Mouse (Mus musculus) forebrain, embryonic 15.5 days (tissue): Measurements from ENCODE around the gene Tfap2c. TPM values are rescaled to one million over a fixed set of nuclear protein-coding genes. Genes with fewer than 3 reads are reported as not detected.

Source experiments
- ATAC-seq: fragments of 200-750 bp; cut with Nextera tagmentation; replicated peaks from 2 replicates; pipeline ENCODE4 v1.8.0; 2017; ENCODE audit warnings: mild to moderate bottlenecking, moderate TSS enrichment, moderate library complexity
- H3K27ac ChIP-seq: fragments of 300-500 bp; sonication (generic); replicated peaks from 2 replicates; pipeline ENCODE4 v1.5.1; 2015; ENCODE audit warnings: mild to moderate bottlenecking, inconsistent platforms
- H3K27me3 ChIP-seq: fragments of 300-500 bp; sonication (generic); 2 replicates; pipeline ENCODE4 v1.6.1; 2015; ENCODE audit warnings: inconsistent platforms
- H3K36me3 ChIP-seq: fragments of 300-500 bp; sonication (generic); 2 replicates; pipeline ENCODE4 v1.6.1; 2015; ENCODE audit warnings: mild to moderate bottlenecking, inconsistent platforms
- H3K4me1 ChIP-seq: fragments of 300-500 bp; sonication (generic); 2 replicates; pipeline ENCODE4 v1.6.1; 2015; ENCODE audit warnings: inconsistent platforms
- H3K4me2 ChIP-seq: fragments of 300-500 bp; sonication (generic); replicated peaks from 2 replicates; pipeline ENCODE4 v1.6.1; 2015; ENCODE audit warnings: mild to moderate bottlenecking, inconsistent platforms
- H3K4me3 ChIP-seq: fragments of 300-500 bp; sonication (generic); 2 replicates; pipeline ENCODE4 v1.5.1; 2015; ENCODE audit warnings: mild to moderate bottlenecking, inconsistent platforms
- H3K9ac ChIP-seq: fragments of 300-500 bp; sonication (generic); replicated peaks from 2 replicates; pipeline ENCODE4 v1.6.1; 2015; ENCODE audit warnings: mild to moderate bottlenecking, inconsistent platforms
- H3K9me3 ChIP-seq: fragments of 300-500 bp; sonication (generic); 2 replicates; pipeline ENCODE4 v1.6.1; 2016; ENCODE audit warnings: inconsistent platforms
- WGBS: fragments of 180-500 bp; shearing (Covaris S2); methylation state at CpG from one replicate; pipeline ENCODE4 v1.1.7; 2015; ENCODE audit warnings: mixed read lengths; 5-methylcytosine and 5-hydroxymethylcytosine counted together
- polyA plus RNA-seq: library from polyadenylated mRNA; unstranded; fragments of >200 nt; fragmentation: Nextera tagmentation; extraction: Ambion mirVana; gene quantifications from 2 replicates; pipeline ENCODE4 v1.2.1, GENCODE M21; 2015

The Tfap2c gene
- polyA plus RNA-seq, 1 experiment from 2014 or later = 25.6 TPM

GRCm38 (mm10) chr2:172554211-172554610 lies 4.8 kb downstream of the Tfap2c start:
- ATAC-seq = no peak
- Histone ChIP-seq H3K9ac (no peak overlapping the region), H3K4me1 (peaks cover 62% of the 10 kb centered on the region), H3K27ac (0 out of 2 replicates have a peak overlapping the region, but pooled peaks have one; percentile 28), H3K4me2 (peak overlapping the region; percentile 66), H3K27me3 (peaks cover 45% of the 10 kb centered on the region), H3K4me3 (0 out of 2 replicates have a peak overlapping the region, but pooled peaks have one; percentile 45), H3K36me3 (no peaks in the 10 kb centered on the region), H3K9me3 (no peaks in the 10 kb centered on the region)
- WGBS = 20% methylated on average over 9 of the region's 9 CpGs

- H3K9ac ChIP-seq = no peak overlapping the region
- no peak overlapping the region for H3K4me3 ChIP-seq
- no peaks in the 10 kb centered on the region for H3K9me3 ChIP-seq
- H3K27me3 ChIP-seq = peaks cover 30% of the 10 kb centered on the region
- H3K4me2 ChIP-seq = 0 out of 2 replicates have a peak overlapping the region, but pooled peaks have one; percentile 17
- no peaks in the 10 kb centered on the region for H3K36me3 ChIP-seq
- WGBS = 12% methylated on average over 21 of the region's 21 CpGs
- ATAC-seq = no peak
- H3K27ac ChIP-seq = no peak overlapping the region
- peaks cover 25% of the 10 kb centered on the region for H3K4me1 ChIP-seq
These were observed 9.5 kb downstream of the Tfap2c start for GRCm38 (mm10) chr2:172558674-172559468.

- 27% methylated on average over 10 of the region's 10 CpGs for WGBS
- peaks cover 17% of the 10 kb centered on the region for H3K4me1 ChIP-seq
- H3K27me3 ChIP-seq = peaks cover 20% of the 10 kb centered on the region; the same call in 1 of the 2 replicates
- no peaks in the 10 kb centered on the region for H3K9me3 ChIP-seq
- H3K36me3 ChIP-seq = no peaks in the 10 kb centered on the region
- ATAC-seq = no peak
- H3K4me2 ChIP-seq = no peak overlapping the region
- H3K27ac ChIP-seq = no peak overlapping the region
- H3K4me3 ChIP-seq = no peak overlapping the region
- no peak overlapping the region for H3K9ac ChIP-seq
These were observed 11.6 kb downstream of the Tfap2c start for GRCm38 (mm10) chr2:172561016-172561415.

- no peaks in the 10 kb centered on the region for H3K4me1 ChIP-seq
- 84% methylated on average over 9 of the region's 9 CpGs for WGBS
- H3K27ac ChIP-seq = no peak overlapping the region
- H3K4me3 ChIP-seq = no peak overlapping the region
- no peaks in the 10 kb centered on the region for H3K27me3 ChIP-seq
- H3K4me2 ChIP-seq = no peak overlapping the region
- no peak for ATAC-seq
- no peak overlapping the region for H3K9ac ChIP-seq
- H3K36me3 ChIP-seq = no peaks in the 10 kb centered on the region
- H3K9me3 ChIP-seq = no peaks in the 10 kb centered on the region
These were observed 18.4 kb downstream of the Tfap2c start for GRCm38 (mm10) chr2:172567835-172568234.

GRCm38 (mm10) chr2:172568466-172568865 lies 19.1 kb downstream of the Tfap2c start:
- WGBS = 90% methylated on average over 2 of the region's 2 CpGs

GRCm38 (mm10) chr2:172577196-172577766 lies 27.9 kb downstream of the Tfap2c start:
- Histone ChIP-seq H3K4me3 (no peak overlapping the region), H3K36me3 (no peaks in the 10 kb centered on the region), H3K4me2 (no peak overlapping the region), H3K27me3 (no peaks in the 10 kb centered on the region), H3K27ac (no peak overlapping the region), H3K4me1 (peaks cover 24% of the 10 kb centered on the region), H3K9me3 (no peaks in the 10 kb centered on the region), H3K9ac (no peak overlapping the region)
- no peak for ATAC-seq
- WGBS = 71% methylated on average over 2 of the region's 2 CpGs

More at GRCm38 (mm10) chr2:172568466-172568865, 19.1 kb downstream of the Tfap2c start:
- no peaks in the 10 kb centered on the region for H3K36me3 ChIP-seq
- H3K27me3 ChIP-seq = no peaks in the 10 kb centered on the region
- H3K4me3 ChIP-seq = no peak overlapping the region
- ATAC-seq = no peak
- H3K4me1 ChIP-seq = no peaks in the 10 kb centered on the region
- H3K27ac ChIP-seq = no peak overlapping the region
- H3K9me3 ChIP-seq = no peaks in the 10 kb centered on the region
- H3K9ac ChIP-seq = no peak overlapping the region
- no peak overlapping the region for H3K4me2 ChIP-seq

- Histone ChIP-seq H3K27ac (no peak overlapping the region), H3K36me3 (no peaks in the 10 kb centered on the region), H3K4me3 (no peak overlapping the region), H3K4me1 (peaks cover 24% of the 10 kb centered on the region), H3K9ac (no peak overlapping the region), H3K9me3 (no peaks in the 10 kb centered on the region), H3K27me3 (no peaks in the 10 kb centered on the region), H3K4me2 (peak overlapping the region; percentile 12; the same call in 1 of the 2 replicates)
- WGBS = 34% methylated on average over 5 of the region's 5 CpGs
- ATAC-seq = peak; percentile 85
These were observed 29.8 kb downstream of the Tfap2c start for GRCm38 (mm10) chr2:172579221-172579620.

- Histone ChIP-seq H3K27me3 (no peaks in the 10 kb centered on the region), H3K4me1 (peaks cover 24% of the 10 kb centered on the region), H3K9me3 (no peaks in the 10 kb centered on the region), H3K36me3 (no peaks in the 10 kb centered on the region), H3K4me2 (no peak overlapping the region), H3K9ac (no peak overlapping the region), H3K27ac (no peak overlapping the region), H3K4me3 (no peak overlapping the region)
- ATAC-seq = peak; percentile 64
- WGBS = 47% methylated on average over 12 of the region's 12 CpGs
These were observed 31.3 kb downstream of the Tfap2c start for GRCm38 (mm10) chr2:172580536-172581265.

GRCm38 (mm10) chr2:172583312-172583711 lies 33.9 kb downstream of the Tfap2c start:
- peaks cover 24% of the 10 kb centered on the region for H3K4me1 ChIP-seq
- no peak overlapping the region for H3K9ac ChIP-seq
- 34% methylated on average over 7 of the region's 7 CpGs for WGBS
- no peak overlapping the region for H3K4me2 ChIP-seq
- no peak overlapping the region for H3K27ac ChIP-seq
- H3K9me3 ChIP-seq = no peaks in the 10 kb centered on the region
- H3K27me3 ChIP-seq = no peaks in the 10 kb centered on the region
- no peak overlapping the region for H3K4me3 ChIP-seq
- ATAC-seq = no peak
- H3K36me3 ChIP-seq = no peaks in the 10 kb centered on the region

- H3K4me1 ChIP-seq = peaks cover 5% of the 10 kb centered on the region
- no peak overlapping the region for H3K4me2 ChIP-seq
- ATAC-seq = no peak
- 88% methylated on average over 6 of the region's 6 CpGs for WGBS
- H3K9me3 ChIP-seq = no peaks in the 10 kb centered on the region
- no peak overlapping the region for H3K27ac ChIP-seq
- H3K27me3 ChIP-seq = no peaks in the 10 kb centered on the region
- no peak overlapping the region for H3K9ac ChIP-seq
- no peak overlapping the region for H3K4me3 ChIP-seq
- no peaks in the 10 kb centered on the region for H3K36me3 ChIP-seq
These were observed 35.9 kb downstream of the Tfap2c start for GRCm38 (mm10) chr2:172585329-172585728.

- Histone ChIP-seq H3K4me3 (no peak overlapping the region), H3K9me3 (no peaks in the 10 kb centered on the region), H3K4me2 (no peak overlapping the region), H3K36me3 (no peaks in the 10 kb centered on the region), H3K4me1 (no peaks in the 10 kb centered on the region), H3K27ac (no peak overlapping the region), H3K27me3 (no peaks in the 10 kb centered on the region), H3K9ac (no peak overlapping the region)
- ATAC-seq = no peak
- WGBS = 97% methylated on average over 1 of the region's 1 CpGs
These were observed 39.7 kb downstream of the Tfap2c start for GRCm38 (mm10) chr2:172589048-172589447.

GRCm38 (mm10) chr2:172590839-172591238 lies 41.4 kb downstream of the Tfap2c start:
- WGBS = 92% methylated on average over 5 of the region's 5 CpGs
- ATAC-seq = no peak
- H3K9ac ChIP-seq = no peak overlapping the region
- no peak overlapping the region for H3K4me2 ChIP-seq
- no peak overlapping the region for H3K4me3 ChIP-seq
- H3K36me3 ChIP-seq = no peaks in the 10 kb centered on the region
- no peaks in the 10 kb centered on the region for H3K27me3 ChIP-seq
- H3K4me1 ChIP-seq = no peaks in the 10 kb centered on the region
- no peaks in the 10 kb centered on the region for H3K9me3 ChIP-seq
- H3K27ac ChIP-seq = no peak overlapping the region
